Mouse (Mus musculus): ENCODE data around the gene Wdr83.

- no peak for TF ChIP-seq POLR2A (IDR thresholded peaks at IDR 0.05; ENCODE audit: low read depth, low read length)
- TF ChIP-seq CTCF (conservative IDR thresholded peaks at IDR 0.05; ENCODE audit: insufficient read depth, insufficient read length, low read depth, low read length): no peak
These were observed 5.1 kb upstream of the Wdr83 start for GRCm38 (mm10) chr8:85086238-85086637.

All from kidney, adult 2 months (tissue).